Mouse (Mus musculus) frontal cortex, adult 2 months (tissue): ENCODE data around the gene Lrrc3b. TPM values are rescaled to one million over a fixed set of nuclear protein-coding genes. Genes with fewer than 3 reads are reported as not detected.

Experiments used
- DNase-seq, 2 experiments: peaks; one replicate each; pipeline ENCODE4 v3.0.0; 2022; ENCODE audit warnings: low spot score in 1 of 2; ENCODE audit errors: extremely low spot score in 1 of 2
- polyA plus RNA-seq: library from polyadenylated mRNA; depleted of rRNA; stranded (reverse); fragments of >200 nt; gene quantifications from 2 replicates; pipeline ENCODE4 v1.2.3, GENCODE M21; 2012

The Lrrc3b gene
- polyA plus RNA-seq, 1 experiment, result 24.5 TPM

DNA sequence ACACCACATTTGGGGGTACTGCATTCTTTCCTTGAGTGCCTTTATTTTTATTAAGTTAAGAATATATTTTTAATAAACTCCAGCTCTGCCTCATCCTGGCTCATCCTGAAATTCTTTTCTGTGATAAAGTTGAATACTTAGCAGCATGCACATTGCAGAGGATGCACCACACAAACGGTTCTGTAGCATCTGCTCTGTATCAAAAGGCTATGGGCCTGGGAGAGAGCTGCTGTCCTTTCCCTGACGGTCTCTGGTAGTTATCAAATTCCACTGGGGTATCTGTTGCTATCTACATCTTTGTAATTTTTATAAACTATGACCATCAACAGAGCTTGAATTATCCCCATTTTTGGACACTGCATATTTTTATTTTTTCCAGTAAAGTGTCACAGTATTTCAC, 105.7 kb downstream of the Lrrc3b start:
- no peak for DNase-seq

GRCm38 (mm10) chr14:15331370-15331769, 107.4 kb downstream of the Lrrc3b start:
- DNase-seq, result no peak

- no peak for DNase-seq
Observed at GRCm38 (mm10) chr14:15330155-15330554, 108.6 kb downstream of the Lrrc3b start.

- no peak for DNase-seq
Observed at GRCm38 (mm10) chr14:15325872-15326271, 112.9 kb downstream of the Lrrc3b start.

GRCm38 (mm10) chr14:15322441-15323123, 116.2 kb downstream of the Lrrc3b start:
- no peak for DNase-seq

- DNase-seq, result peak; percentile 18 to 42
Observed at GRCm38 (mm10) chr14:15319399-15319915, 119.3 kb downstream of the Lrrc3b start.

GRCm38 (mm10) chr14:15308576-15308975, 130.2 kb downstream of the Lrrc3b start:
- peak in 1 of 2 experiments; percentile 38 for DNase-seq
